Mouse (Mus musculus) testis, postnatal 14 days (tissue): ENCODE data around the gene Pkd1l2.

Experiments
- DNase-seq: peaks from one replicate; pipeline ENCODE4 v3.0.0; 2021; ENCODE audit warnings: low spot score

Gene Pkd1l2

GRCm38 (mm10) chr8:116969531-116969930 is 112.7 kb downstream of the Pkd1l2 start:
- DNase-seq, result no peak

- DNase-seq, result no peak
These were observed 127.8 kb downstream of the Pkd1l2 start for GRCm38 (mm10) chr8:116954415-116954814.

GRCm38 (mm10) chr8:116952428-116952827 is 129.8 kb downstream of the Pkd1l2 start:
- DNase-seq, result no peak

GRCm38 (mm10) chr8:116951778-116952177 is 130.5 kb downstream of the Pkd1l2 start:
- no peak for DNase-seq

- no peak for DNase-seq
These were observed 130.9 kb downstream of the Pkd1l2 start for GRCm38 (mm10) chr8:116951369-116951768.

GRCm38 (mm10) chr8:116947589-116947988 is 134.7 kb downstream of the Pkd1l2 start:
- DNase-seq, result no peak

GRCm38 (mm10) chr8:116946851-116947250 is 135.4 kb downstream of the Pkd1l2 start:
- DNase-seq, result no peak

- no peak for DNase-seq
These were observed 135.9 kb downstream of the Pkd1l2 start for GRCm38 (mm10) chr8:116946268-116946838.
